Mouse (Mus musculus) intestine, embryonic 14.5 days (tissue): ENCODE measurements around the gene Fxyd2. TPM values are rescaled to one million over a fixed set of nuclear protein-coding genes. Genes with fewer than 3 reads are reported as not detected.

ENCODE experiments used
- ATAC-seq: fragments of 200-750 bp; cut with Nextera tagmentation; replicated peaks from 2 replicates; pipeline ENCODE4 v1.8.0; 2017; ENCODE audit warnings: low read depth, moderate number of reproducible peaks, moderate TSS enrichment, moderate library complexity; ENCODE audit not compliant: low FRiP score, low TSS enrichment
- DNase-seq: peaks from one replicate; pipeline ENCODE4 v3.0.0-alpha.2; 2018; ENCODE audit warnings: low spot score
- H3K27ac ChIP-seq: fragments of 300-500 bp; sonication (generic); 2 replicates; pipeline ENCODE4 v1.5.1; 2014; ENCODE audit warnings: low read depth, mild to moderate bottlenecking, control low read depth
- H3K27me3 ChIP-seq: fragments of 300-500 bp; sonication (generic); replicated peaks from 2 replicates; pipeline ENCODE4 v1.6.1; 2014; ENCODE audit warnings: low read length, control low read depth; ENCODE audit not compliant: control insufficient read depth, insufficient read depth
- H3K36me3 ChIP-seq: fragments of 300-500 bp; sonication (generic); 2 replicates; pipeline ENCODE4 v1.6.1; 2014; ENCODE audit warnings: low read length, control low read depth; ENCODE audit not compliant: control insufficient read depth, insufficient read depth
- H3K4me1 ChIP-seq: fragments of 300-500 bp; sonication (generic); replicated peaks from 2 replicates; pipeline ENCODE4 v1.6.1; 2014; ENCODE audit warnings: low read length, control low read depth, mixed read lengths; ENCODE audit not compliant: control insufficient read depth, insufficient read depth
- H3K4me2 ChIP-seq: fragments of 300-500 bp; sonication (generic); 2 replicates; pipeline ENCODE4 v1.6.1; 2014; ENCODE audit warnings: low read length
- H3K4me3 ChIP-seq: fragments of 300-500 bp; sonication (generic); 2 replicates; pipeline ENCODE4 v1.5.1; 2014; ENCODE audit warnings: low read depth, low read length, control low read depth, mixed read lengths
- H3K9ac ChIP-seq: fragments of 300-500 bp; sonication (generic); 2 replicates; pipeline ENCODE4 v1.6.1; 2014; ENCODE audit warnings: mild to moderate bottlenecking, low read length
- H3K9me3 ChIP-seq: fragments of 300-500 bp; sonication (generic); 2 replicates; pipeline ENCODE4 v1.6.1; 2016; ENCODE audit warnings: low read length, control low read depth; ENCODE audit not compliant: control insufficient read depth
- WGBS: fragments of 180-500 bp; shearing (Covaris S2); extraction: QIAGEN DNeasy Blood & Tissue Kit; methylation state at CpG from one replicate; pipeline ENCODE4 v1.1.7; 2014; 5-methylcytosine and 5-hydroxymethylcytosine counted together
- polyA plus RNA-seq: library from polyadenylated mRNA; unstranded; fragments of >200 nt; fragmentation: Nextera tagmentation; extraction: Ambion mirVana; gene quantifications from 2 replicates; pipeline ENCODE4 v1.2.1, GENCODE M21; 2014

Fxyd2 gene
- polyA plus RNA-seq, 1 experiment from 2014 or later, result 5.2 TPM

- H3K27me3 ChIP-seq, result no peaks in the 10 kb centered on the region
- no peak overlapping the region for H3K4me2 ChIP-seq
- DNase-seq (no peak), ATAC-seq (no peak)
- H3K36me3 ChIP-seq, result no peaks in the 10 kb centered on the region
- H3K4me1 ChIP-seq, result peaks cover 6% of the 10 kb centered on the region; the same call in 1 of the 2 replicates
- 82% methylated on average over 5 of the region's 5 CpGs for WGBS
- no peaks in the 10 kb centered on the region for H3K9me3 ChIP-seq
- H3K27ac ChIP-seq, result no peak overlapping the region
- H3K9ac ChIP-seq, result no peak overlapping the region
- no peak overlapping the region for H3K4me3 ChIP-seq
Observed at GRCm38 (mm10) chr9:45382834-45383233, 16.6 kb upstream of the Fxyd2 start.

- Histone ChIP-seq H3K36me3 (no peaks in the 10 kb centered on the region), H3K4me3 (no peak overlapping the region), H3K4me1 (peaks cover 6% of the 10 kb centered on the region; the same call in 1 of the 2 replicates), H3K27me3 (no peaks in the 10 kb centered on the region), H3K27ac (no peak overlapping the region), H3K9ac (no peak overlapping the region), H3K9me3 (no peaks in the 10 kb centered on the region), H3K4me2 (no peak overlapping the region)
- whole genome bisulfite sequencing, result 95% methylated on average over 6 of the region's 6 CpGs
- no peak for ATAC-seq
- no peak for DNase-seq
Observed at GRCm38 (mm10) chr9:45383883-45384282, 15.6 kb upstream of the Fxyd2 start.

- Histone ChIP-seq H3K4me2 (no peak overlapping the region), H3K9me3 (no peaks in the 10 kb centered on the region), H3K27ac (no peak overlapping the region), H3K9ac (no peak overlapping the region), H3K27me3 (no peaks in the 10 kb centered on the region), H3K4me1 (no peaks in the 10 kb centered on the region), H3K36me3 (no peaks in the 10 kb centered on the region), H3K4me3 (no peak overlapping the region)
- DNase-seq (no peak), ATAC-seq (no peak)
- 87% methylated on average over 5 of the region's 5 CpGs for WGBS
Observed at GRCm38 (mm10) chr9:45386698-45387097, 12.8 kb upstream of the Fxyd2 start.

GRCm38 (mm10) chr9:45388385-45388994 is 11.0 kb upstream of the Fxyd2 start:
- peaks cover 12% of the 10 kb centered on the region for H3K36me3 ChIP-seq
- ATAC-seq (peak; percentile 63), DNase-seq (peak; percentile 96)
- H3K27ac ChIP-seq, result no peak overlapping the region
- H3K4me1 ChIP-seq, result no peaks in the 10 kb centered on the region
- H3K4me2 ChIP-seq, result no peak overlapping the region
- H3K4me3 ChIP-seq, result no peak overlapping the region
- no peak overlapping the region for H3K9ac ChIP-seq
- H3K9me3 ChIP-seq, result no peaks in the 10 kb centered on the region
- WGBS, result 39% methylated on average over 12 of the region's 12 CpGs
- no peaks in the 10 kb centered on the region for H3K27me3 ChIP-seq

GRCm38 (mm10) chr9:45389596-45389995 is 9.9 kb upstream of the Fxyd2 start:
- no peak overlapping the region for H3K4me3 ChIP-seq
- no peak overlapping the region for H3K4me2 ChIP-seq
- H3K27ac ChIP-seq, result no peak overlapping the region
- no peaks in the 10 kb centered on the region for H3K9me3 ChIP-seq
- H3K4me1 ChIP-seq, result no peaks in the 10 kb centered on the region
- ATAC-seq (no peak), DNase-seq (no peak)
- 86% methylated on average over 8 of the region's 8 CpGs for WGBS
- no peak overlapping the region for H3K9ac ChIP-seq
- peaks cover 22% of the 10 kb centered on the region for H3K36me3 ChIP-seq
- H3K27me3 ChIP-seq, result no peaks in the 10 kb centered on the region

GRCm38 (mm10) chr9:45391299-45391698 is 8.2 kb upstream of the Fxyd2 start:
- Histone ChIP-seq H3K4me3 (no peak overlapping the region), H3K9me3 (no peaks in the 10 kb centered on the region), H3K4me2 (no peak overlapping the region), H3K9ac (no peak overlapping the region), H3K4me1 (no peaks in the 10 kb centered on the region), H3K27ac (no peak overlapping the region), H3K36me3 (peaks cover 25% of the 10 kb centered on the region), H3K27me3 (no peaks in the 10 kb centered on the region)
- DNase-seq, result no peak
- ATAC-seq, result no peak
- 60% methylated on average over 7 of the region's 7 CpGs for WGBS

- H3K27me3 ChIP-seq, result no peaks in the 10 kb centered on the region
- peaks cover 25% of the 10 kb centered on the region for H3K36me3 ChIP-seq
- DNase-seq, result no peak
- ATAC-seq, result no peak
- no peak overlapping the region for H3K4me3 ChIP-seq
- no peak overlapping the region for H3K27ac ChIP-seq
- no peaks in the 10 kb centered on the region for H3K4me1 ChIP-seq
- no peaks in the 10 kb centered on the region for H3K9me3 ChIP-seq
- H3K4me2 ChIP-seq, result no peak overlapping the region
- no peak overlapping the region for H3K9ac ChIP-seq
- WGBS, result 87% methylated on average over 6 of the region's 6 CpGs
Observed at GRCm38 (mm10) chr9:45395218-45395617, 4.3 kb upstream of the Fxyd2 start.

GRCm38 (mm10) chr9:45395796-45396195 is 3.7 kb upstream of the Fxyd2 start:
- Histone ChIP-seq H3K27me3 (no peaks in the 10 kb centered on the region), H3K36me3 (peaks cover 25% of the 10 kb centered on the region), H3K4me2 (no peak overlapping the region), H3K27ac (no peak overlapping the region), H3K9ac (no peak overlapping the region), H3K4me1 (no peaks in the 10 kb centered on the region), H3K9me3 (no peaks in the 10 kb centered on the region), H3K4me3 (no peak overlapping the region)
- WGBS, result 60% methylated on average over 3 of the region's 3 CpGs
- DNase-seq, result no peak
- ATAC-seq, result no peak

GRCm38 (mm10) chr9:45398336-45398735 is 1.1 kb upstream of the Fxyd2 start:
- Histone ChIP-seq H3K4me3 (no peak overlapping the region), H3K4me1 (no peaks in the 10 kb centered on the region), H3K9ac (no peak overlapping the region), H3K9me3 (no peaks in the 10 kb centered on the region), H3K36me3 (peaks cover 15% of the 10 kb centered on the region), H3K27ac (no peak overlapping the region), H3K27me3 (no peaks in the 10 kb centered on the region), H3K4me2 (no peak overlapping the region)
- DNase-seq (no peak), ATAC-seq (no peak)
- WGBS, result 60% methylated on average over 1 of the region's 1 CpGs
